ENCODE assay signal across 24 mouse cellular contexts in the genomic region with DNA sequence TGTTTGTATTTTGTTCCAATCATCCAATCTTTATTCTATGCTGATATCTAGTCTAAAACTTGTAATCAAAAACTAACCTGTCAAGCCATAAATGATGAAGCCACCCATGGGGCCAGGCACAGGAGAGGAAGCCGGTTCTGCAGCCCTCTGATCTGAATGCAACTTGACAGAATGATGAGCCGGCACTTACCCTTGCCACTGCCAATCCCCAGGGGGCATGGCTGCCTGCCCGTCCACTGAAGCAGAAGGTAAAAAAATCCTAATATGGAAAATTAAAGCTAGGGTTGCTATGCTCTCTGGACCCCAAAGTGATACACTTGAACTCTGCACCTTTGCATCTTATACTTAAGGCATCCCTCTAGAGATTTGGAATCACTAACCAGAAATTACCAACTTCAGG.
A peak's percentile ranks its signal among the peaks of the same experiment; 100 is the strongest.
DNase-seq lines count a peak whose midpoint lies in the region; ATAC-seq and TF ChIP-seq lines count a peak whose summit lies in the region.
"Had no signal": no experiment of that assay in that cellular context is flagged by ENCODE, and none has a peak within 500 bp of the region (broad histone marks: within the 10 kb centered on the region; RNA-seq: fewer than 3 reads in every experiment).

No protein-coding gene starts in this region.

- no peaks in the 10 kb centered on the region for H3K4me1 ChIP-seq in kidney, embryonic 14.5 days (ENCODE audit: control insufficient read depth, insufficient read depth, low read length)
- H3K4me1 ChIP-seq in midbrain, postnatal 0 days (ENCODE audit: insufficient read depth, low read length): no peaks in the 10 kb centered on the region
- peaks cover 5% of the 10 kb centered on the region; the same call in 1 of the 2 replicates for H3K4me1 ChIP-seq in midbrain, embryonic 16.5 days (ENCODE audit: control insufficient read depth, insufficient read depth, low read length)
- H3K4me1 ChIP-seq: forebrain, embryonic 15.5 days; liver, embryonic 13.5 days had no signal

- no peak for TF ChIP-seq CTCF in midbrain, postnatal 0 days (IDR thresholded peaks at IDR 0.05)

- peak; percentile 88 to 89 for DNase-seq in cerebellum, postnatal 10 days
- DNase-seq in kidney, adult 11 months: peak; percentile 34
- peak; percentile 44 for DNase-seq in midbrain, postnatal 0 days (ENCODE audit: low spot score)
- DNase-seq in urinary bladder, postnatal 25 days (ENCODE audit: low spot score): no peak
- no peak for DNase-seq in frontal cortex, postnatal 14 days (ENCODE audit: low spot score in 2 of 2)
- DNase-seq: adrenal gland, postnatal 10 days; gastrocnemius, postnatal 14 days; heart, adult 18-20 months; heart, postnatal 10 days; liver, embryonic 13.5 days; lung, adult 2 months; lung, postnatal 14 days; thymus, adult 18-20 months; thymus, postnatal 4 days had no signal

- WGBS in kidney, embryonic 14.5 days: 38% methylated on average over 3 of the region's 3 CpGs
- 32% methylated on average over 3 of the region's 3 CpGs for WGBS in midbrain, postnatal 0 days
- WGBS in midbrain, embryonic 16.5 days: 38% methylated on average over 3 of the region's 3 CpGs

- no peaks in the 10 kb centered on the region for H3K9me3 ChIP-seq in kidney, embryonic 14.5 days (ENCODE audit: control insufficient read depth, low read length)
- H3K9me3 ChIP-seq in midbrain, postnatal 0 days (ENCODE audit: low read length): no peaks in the 10 kb centered on the region
- H3K9me3 ChIP-seq in midbrain, embryonic 16.5 days (replicated peaks; ENCODE audit: control insufficient read depth, low read length, poor library complexity, severe bottlenecking): no peaks in the 10 kb centered on the region
- H3K9me3 ChIP-seq: forebrain, embryonic 15.5 days; heart, embryonic 12.5 days; hindbrain, embryonic 10.5 days; midbrain, embryonic 13.5 days; neural tube, embryonic 13.5 days had no signal

- no peak overlapping the region for H3K4me3 ChIP-seq in kidney, embryonic 14.5 days (ENCODE audit: low read length)
- no peak overlapping the region for H3K4me3 ChIP-seq in midbrain, postnatal 0 days (ENCODE audit: low read depth, low read length)
- H3K4me3 ChIP-seq in midbrain, embryonic 16.5 days (ENCODE audit: low read depth, low read length): no peak overlapping the region
- H3K4me3 ChIP-seq: forebrain, embryonic 15.5 days; heart, embryonic 12.5 days; hindbrain, embryonic 10.5 days; liver, embryonic 13.5 days; midbrain, embryonic 13.5 days; myocyte; neural tube, embryonic 13.5 days had no signal

- H3K4me2 ChIP-seq in kidney, embryonic 14.5 days (replicated peaks; ENCODE audit: low read depth, low read length): no peak overlapping the region
- H3K4me2 ChIP-seq in midbrain, postnatal 0 days (ENCODE audit: low read depth, low read length, poor library complexity, severe bottlenecking): no peak overlapping the region
- H3K4me2 ChIP-seq in midbrain, embryonic 16.5 days (ENCODE audit: low read length): no peak overlapping the region
- H3K4me2 ChIP-seq: forebrain, embryonic 15.5 days; heart, embryonic 12.5 days; liver, embryonic 13.5 days; midbrain, embryonic 13.5 days; neural tube, embryonic 13.5 days had no signal

- no peak overlapping the region for H3K9ac ChIP-seq in kidney, embryonic 14.5 days (ENCODE audit: low read depth, low read length)
- H3K9ac ChIP-seq in midbrain, postnatal 0 days (replicated peaks; ENCODE audit: low read length, poor library complexity, severe bottlenecking): no peak overlapping the region
- H3K9ac ChIP-seq in midbrain, embryonic 16.5 days (ENCODE audit: low read depth, low read length): no peak overlapping the region
- H3K9ac ChIP-seq: forebrain, embryonic 15.5 days; heart, embryonic 12.5 days; liver, embryonic 13.5 days; midbrain, embryonic 13.5 days; neural tube, embryonic 13.5 days had no signal

- ATAC-seq in cerebellum, adult (ENCODE audit: insufficient number of reproducible peaks, low FRiP score, low TSS enrichment): no peak
- no peak for ATAC-seq in kidney, embryonic 14.5 days (ENCODE audit: low FRiP score, low TSS enrichment)
- no peak for ATAC-seq in midbrain, postnatal 0 days (ENCODE audit: low FRiP score)
- no peak for ATAC-seq in midbrain, embryonic 16.5 days
- ATAC-seq: forebrain, embryonic 15.5 days; midbrain, embryonic 13.5 days had no signal

- H3K27me3 ChIP-seq in kidney, embryonic 14.5 days (ENCODE audit: control insufficient read depth, insufficient read depth, low read length): no peaks in the 10 kb centered on the region
- H3K27me3 ChIP-seq in midbrain, postnatal 0 days (ENCODE audit: insufficient read depth, low read length): no peaks in the 10 kb centered on the region
- no peaks in the 10 kb centered on the region; the same call in 1 of the 2 replicates for H3K27me3 ChIP-seq in midbrain, embryonic 16.5 days (ENCODE audit: control insufficient read depth, insufficient read depth, low read depth, low read length)
- H3K27me3 ChIP-seq: forebrain, embryonic 15.5 days; heart, embryonic 12.5 days; liver, embryonic 13.5 days; midbrain, embryonic 13.5 days; neural tube, embryonic 13.5 days had no signal

- no peak overlapping the region for H3K27ac ChIP-seq in kidney, embryonic 14.5 days (ENCODE audit: low read depth, low read length)
- no peak overlapping the region for H3K27ac ChIP-seq in midbrain, postnatal 0 days (ENCODE audit: low read depth, low read length)
- H3K27ac ChIP-seq in midbrain, embryonic 16.5 days (ENCODE audit: low read length): no peak overlapping the region
- H3K27ac ChIP-seq: forebrain, embryonic 15.5 days; hindbrain, embryonic 10.5 days; kidney, postnatal 0 days; liver, embryonic 13.5 days; midbrain, embryonic 13.5 days; neural tube, embryonic 13.5 days had no signal

- no peaks in the 10 kb centered on the region for H3K36me3 ChIP-seq in kidney, embryonic 14.5 days (ENCODE audit: control insufficient read depth, insufficient read depth, low read length)
- no peaks in the 10 kb centered on the region for H3K36me3 ChIP-seq in midbrain, postnatal 0 days (ENCODE audit: insufficient read depth, low read length)
- H3K36me3 ChIP-seq in midbrain, embryonic 16.5 days (ENCODE audit: control insufficient read depth, insufficient read depth, low read length): no peaks in the 10 kb centered on the region
- H3K36me3 ChIP-seq: forebrain, embryonic 15.5 days; heart, embryonic 12.5 days; hindbrain, embryonic 10.5 days; liver, embryonic 13.5 days; midbrain, embryonic 13.5 days; neural tube, embryonic 13.5 days had no signal

Comparison
In these comparisons a context has a peak if more than half of its experiments do, and no peak if none do; other contexts are left out.
1. DNase-seq: peak in cerebellum, postnatal 10 days (2 of 2), kidney, adult 11 months (single experiment) and midbrain, postnatal 0 days (single experiment); none in urinary bladder, postnatal 25 days (single experiment) and frontal cortex, postnatal 14 days (0 of 2).